Mouse (Mus musculus): ENCODE data around the gene Smpdl3a.

Gene Smpdl3a

DNA sequence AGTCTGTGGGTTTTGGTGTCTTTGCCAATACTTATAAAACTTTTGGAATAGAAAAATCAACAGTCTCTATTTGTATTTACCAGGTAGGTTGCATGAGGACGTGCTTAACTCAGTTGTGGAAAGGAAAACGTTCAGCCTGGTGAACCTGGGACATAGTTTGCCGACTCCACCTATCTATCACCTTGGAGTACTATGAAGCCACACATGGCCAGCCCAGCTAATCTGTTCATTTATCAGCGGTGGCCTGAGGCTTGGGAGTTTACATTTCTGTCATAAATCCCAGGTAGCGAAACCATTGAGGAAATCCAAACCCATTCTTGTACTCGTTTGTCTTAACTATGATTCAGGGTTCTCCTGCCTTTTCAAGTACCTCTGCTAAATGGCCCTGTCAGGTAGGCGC is at the start of gene Smpdl3a:
Smpdl3a (plus strand) TSS at position 318 of the 400 bp plus-strand sequence.
- in situ Hi-C loops (cut with MboI, MseI), result loop anchor here in 1 of 2 experiments (10.0 kb wide), 1 partner anchor 49 kb away; no protein-coding TSS in a partner anchor

DNA sequence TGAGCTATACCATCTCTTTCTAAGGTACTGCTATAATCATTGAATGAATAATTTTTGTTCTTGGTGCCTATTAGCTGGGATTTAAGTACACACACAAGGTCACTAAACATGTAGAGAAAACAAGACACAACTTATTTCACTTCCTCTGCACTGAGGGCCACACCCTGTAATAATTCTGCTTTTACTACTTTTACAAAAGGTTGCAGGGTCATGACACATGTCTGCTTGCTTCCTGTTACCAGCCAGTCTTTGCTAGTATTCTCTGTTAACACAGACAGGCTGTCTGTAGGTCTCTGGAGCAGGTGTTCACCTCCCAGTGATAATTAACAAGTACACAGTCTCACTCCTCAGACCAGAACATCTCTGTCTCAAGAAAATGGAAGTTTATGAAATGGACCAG is 48.7 kb upstream of the Smpdl3a start:
- in situ Hi-C loops (cut with MboI, MseI), result loop anchor here (5.0 to 10.0 kb wide), 3 partner anchors 37 to 477 kb away; partner anchors contain the start of genes AW822073 (in 1 of the 2), Fabp7 (in 1 of the 2) and Smpdl3a (in 1 of the 2)

DNA sequence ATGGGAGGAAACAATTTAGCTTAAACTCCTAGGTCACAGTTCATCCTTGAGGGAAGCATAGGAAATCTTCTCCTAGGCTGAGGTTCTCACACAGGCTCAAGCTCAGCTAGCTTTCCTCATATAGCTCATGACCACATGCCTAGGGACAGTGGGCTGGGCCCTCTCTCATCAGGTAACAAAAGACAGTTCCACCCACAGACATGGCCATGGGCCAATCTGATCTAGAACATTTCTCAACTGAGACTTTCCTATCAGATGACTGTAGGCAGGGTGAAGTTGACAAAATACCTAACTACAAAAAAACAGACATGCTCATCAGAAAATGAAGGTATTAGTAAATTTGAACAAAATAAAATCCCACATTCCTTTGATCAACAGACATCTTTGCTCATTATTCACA is 47.0 kb upstream of the Smpdl3a start:
- in situ Hi-C loops (cut with MboI, MseI), result loop anchor here (5.0 to 10.0 kb wide), 3 partner anchors 35 to 475 kb away; partner anchors contain the start of genes AW822073 (in 1 of the 2), Fabp7 (in 1 of the 2) and Smpdl3a (in 1 of the 2)

DNA sequence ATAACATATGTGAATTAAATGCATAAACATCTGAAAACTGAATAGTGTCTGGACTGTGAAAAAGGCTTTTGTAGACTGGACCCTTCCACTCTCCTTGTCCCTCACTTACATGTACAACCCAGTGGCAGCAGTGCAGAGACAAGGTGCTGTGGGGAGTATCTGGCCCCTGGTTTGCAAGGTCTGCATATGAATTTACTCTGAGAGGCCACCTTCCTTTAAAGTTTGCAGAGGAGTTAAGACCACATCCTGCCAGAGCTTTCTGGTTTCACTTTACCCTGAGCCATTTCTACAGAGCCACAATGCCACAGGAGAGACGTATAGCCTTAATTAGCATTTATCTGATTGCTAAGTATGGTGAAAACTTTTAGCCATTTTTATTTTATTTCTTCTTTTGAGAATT is 40.8 kb upstream of the Smpdl3a start:
- in situ Hi-C loops (cut with MboI, MseI), result loop anchor here in 1 of 2 experiments (5.0 kb wide), 1 partner anchor 89 kb away; no protein-coding TSS in a partner anchor

DNA sequence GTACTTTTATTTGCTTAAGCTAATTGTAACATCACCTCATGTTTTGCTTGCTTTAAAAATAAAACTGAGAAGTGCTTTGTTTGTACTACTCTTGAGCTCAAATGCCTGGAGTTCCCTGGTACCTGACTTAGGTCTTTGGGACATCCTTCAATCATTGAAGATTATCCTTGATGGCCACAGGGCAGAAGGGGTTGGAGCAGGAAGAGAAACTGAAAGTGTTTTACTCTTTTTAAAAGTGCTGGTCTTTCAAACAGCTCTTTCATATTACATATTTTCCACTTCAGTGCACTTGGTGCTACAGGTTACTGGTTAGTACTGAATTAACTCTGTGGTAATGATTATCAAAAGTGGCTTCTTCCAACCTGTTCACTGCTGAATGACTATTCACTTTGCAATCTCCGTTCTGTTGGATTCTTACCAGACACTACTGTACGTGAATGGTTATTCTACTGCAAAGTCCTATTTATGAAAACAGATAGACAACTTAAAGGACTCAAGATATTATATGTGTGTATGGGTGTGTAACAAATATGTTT is 38.9 kb upstream of the Smpdl3a start:
- in situ Hi-C loops (cut with MboI, MseI), result no loop called here

DNA sequence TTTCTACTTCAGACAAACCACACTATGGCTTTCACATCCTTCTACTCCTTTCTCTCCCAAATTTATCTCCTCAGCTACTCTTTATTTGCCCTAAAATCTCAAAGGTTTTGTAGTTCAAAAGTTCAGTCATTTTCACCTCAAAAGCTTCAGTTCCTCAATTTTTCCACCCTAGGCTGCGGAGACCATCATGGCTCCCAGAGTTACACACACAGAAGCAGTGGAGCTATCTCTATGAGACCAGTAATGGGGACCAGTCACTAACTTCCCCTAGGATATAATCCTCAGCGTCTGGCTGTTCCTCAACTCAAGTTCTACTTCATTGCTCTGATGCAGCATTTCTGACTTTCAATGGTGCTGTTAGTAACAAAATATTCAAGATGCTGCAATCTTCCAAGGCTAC is 35.1 kb upstream of the Smpdl3a start:
- in situ Hi-C loops (cut with MboI, MseI), result no loop called here

DNA sequence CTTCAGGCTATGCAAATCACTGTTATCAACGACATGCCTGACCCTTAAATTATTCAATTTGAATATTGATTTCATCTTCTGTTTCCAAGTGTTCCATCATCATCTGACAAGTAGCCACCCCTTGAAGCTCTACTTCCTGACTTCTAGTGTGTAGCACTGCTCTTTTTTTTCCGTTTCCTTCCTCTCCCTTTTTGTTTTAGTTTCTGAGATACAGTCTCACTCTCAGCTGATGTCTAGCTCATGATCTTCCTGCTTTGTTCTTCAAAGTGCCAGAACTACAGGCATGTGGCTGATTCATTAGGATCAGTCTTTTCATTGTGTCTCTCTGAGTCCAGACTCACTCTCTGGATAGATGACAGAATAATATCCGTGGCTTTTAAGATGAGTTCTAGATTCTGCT is 33.4 kb upstream of the Smpdl3a start:
- in situ Hi-C loops (cut with MboI, MseI), result no loop called here

DNA sequence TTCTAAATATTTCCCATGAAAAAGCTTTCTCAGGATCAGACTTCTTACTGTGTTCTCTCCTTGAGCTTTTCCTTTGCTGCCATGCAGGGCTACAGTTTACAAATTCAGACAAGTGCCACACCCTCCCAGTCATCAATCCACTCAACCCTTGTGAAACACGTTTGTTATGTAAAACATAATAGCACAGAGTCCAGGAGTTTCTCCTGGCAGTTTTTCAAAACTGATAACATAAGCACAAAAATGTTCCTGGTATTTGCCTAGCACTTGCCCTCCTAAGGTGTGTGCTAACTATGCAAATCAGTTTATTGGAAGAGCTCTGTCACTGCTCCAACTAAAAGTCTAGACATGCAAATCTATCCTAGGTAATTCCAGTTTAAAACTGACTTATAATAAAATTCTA is 31.1 kb upstream of the Smpdl3a start:
- in situ Hi-C loops (cut with MboI, MseI), result no loop called here

DNA sequence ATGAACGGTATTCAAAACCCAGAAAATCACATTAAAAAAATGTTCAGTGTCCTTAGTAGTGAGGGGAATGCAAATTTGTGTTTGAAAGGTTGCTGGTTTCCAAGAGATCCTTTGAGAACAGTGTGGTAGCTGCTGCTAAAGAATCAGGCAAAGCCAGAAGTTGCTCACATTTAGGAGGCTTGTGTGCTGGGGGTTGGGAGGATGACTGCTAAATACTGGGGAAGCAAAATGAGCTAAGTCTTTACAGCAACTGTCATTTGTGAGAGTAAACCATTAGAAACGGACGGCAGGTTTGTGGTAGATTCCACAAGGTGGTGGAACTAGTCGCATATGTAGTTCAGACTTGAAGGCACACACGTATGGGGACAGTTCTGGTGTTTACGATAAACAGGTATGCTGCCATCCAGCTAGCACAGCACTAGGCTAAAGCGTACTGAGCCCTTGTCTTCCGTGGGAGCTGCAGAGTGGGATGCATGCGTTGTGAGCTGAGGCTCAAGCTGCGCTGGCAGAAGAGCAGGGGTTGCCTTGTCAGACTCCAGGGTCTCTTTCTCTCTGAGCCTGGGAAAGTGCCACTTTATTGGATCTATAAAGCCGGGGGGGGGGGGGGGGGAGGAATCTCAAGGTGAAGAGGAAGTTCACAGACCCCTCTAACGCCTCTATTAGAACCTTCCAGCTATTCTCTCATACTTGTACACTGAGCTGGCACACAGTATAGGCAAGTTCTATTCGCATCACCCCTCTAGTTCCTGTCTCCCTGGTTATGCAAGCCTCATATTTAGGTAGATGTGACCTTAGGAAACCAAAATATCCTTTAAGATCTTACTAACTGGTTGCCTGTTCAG is 10.6 kb upstream of the Smpdl3a start:
- in situ Hi-C loops (cut with MboI, MseI), result loop anchor here in 1 of 2 experiments (5.0 kb wide), 1 partner anchor 36 kb away; no protein-coding TSS in a partner anchor

DNA sequence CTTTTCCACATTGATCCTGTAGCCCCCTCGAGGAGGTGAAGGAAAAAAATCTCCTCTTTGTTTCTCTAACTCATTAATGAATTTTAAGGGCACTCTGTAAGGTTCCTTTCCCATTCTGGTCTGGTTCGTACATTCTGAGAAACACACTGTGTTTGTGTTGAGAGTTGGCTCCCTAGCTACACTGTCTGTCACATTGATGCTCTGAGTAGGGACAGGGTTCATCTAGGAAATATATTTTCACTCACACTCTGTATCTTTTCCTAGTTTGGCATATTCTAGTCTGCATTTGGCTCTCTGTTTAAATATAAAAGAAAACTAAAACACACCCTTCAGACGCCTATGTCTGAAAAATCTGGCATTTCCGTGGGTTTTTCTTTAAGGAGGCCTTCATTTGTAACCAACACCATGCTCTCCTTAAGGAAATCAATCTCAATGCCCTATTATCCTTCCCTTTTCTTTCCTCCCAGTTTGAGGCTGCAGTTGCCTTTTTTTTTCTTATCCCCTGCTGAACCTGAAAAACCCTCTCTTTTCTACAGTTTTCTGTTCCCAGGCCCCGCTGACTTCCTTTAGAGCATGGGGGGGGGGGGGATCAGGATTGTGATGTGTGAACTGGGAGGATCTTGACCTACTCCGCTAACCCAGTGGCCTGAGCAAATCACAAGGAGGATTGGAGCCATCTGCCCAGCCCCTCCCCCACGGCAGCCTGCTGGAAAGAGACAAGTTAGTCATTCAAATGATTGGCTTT is 9.8 kb upstream of the Smpdl3a start:
- in situ Hi-C loops (cut with MboI, MseI), result loop anchor here in 1 of 2 experiments (5.0 kb wide), 1 partner anchor 37 kb away; no protein-coding TSS in a partner anchor

DNA sequence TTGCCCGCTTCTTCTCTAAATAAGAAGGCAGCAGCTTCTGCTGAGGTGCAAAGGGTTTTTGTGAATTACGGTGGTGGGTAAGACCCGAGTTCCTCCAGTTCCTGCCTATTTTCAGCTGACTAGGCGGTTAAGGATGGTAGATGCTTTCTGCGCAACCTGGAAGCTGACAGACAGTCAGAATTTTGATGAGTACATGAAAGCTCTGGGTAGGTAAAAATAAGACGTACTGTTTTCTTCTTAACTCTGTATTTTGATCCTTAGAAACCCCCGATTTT is 9.3 kb upstream of the Smpdl3a start, which contains the start of gene Fabp7:
Fabp7 (plus strand) TSS at position 6 of the 275 bp plus-strand sequence.
- in situ Hi-C loops (cut with MboI, MseI), result loop anchor here in 1 of 2 experiments (5.0 kb wide), 1 partner anchor 38 kb away; no protein-coding TSS in a partner anchor

DNA sequence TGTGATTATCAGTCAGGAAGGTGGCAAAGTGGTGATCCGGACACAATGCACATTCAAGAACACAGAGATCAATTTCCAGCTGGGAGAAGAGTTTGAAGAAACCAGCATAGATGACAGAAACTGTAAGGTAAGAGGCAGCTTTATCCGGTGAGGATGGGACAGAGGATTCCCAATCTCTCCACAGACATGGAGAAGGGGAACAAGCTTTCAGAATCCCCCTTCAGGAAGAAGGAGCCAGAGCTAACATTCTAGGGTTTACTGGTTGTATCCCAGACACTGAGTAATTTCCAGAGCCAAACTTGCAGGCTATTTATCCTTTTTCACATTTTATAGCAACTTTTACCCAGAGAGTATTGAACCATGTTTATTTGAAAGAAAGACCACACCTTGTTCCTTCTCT is 8.6 kb upstream of the Smpdl3a start:
- in situ Hi-C loops (cut with MboI, MseI), result no loop called here

DNA sequence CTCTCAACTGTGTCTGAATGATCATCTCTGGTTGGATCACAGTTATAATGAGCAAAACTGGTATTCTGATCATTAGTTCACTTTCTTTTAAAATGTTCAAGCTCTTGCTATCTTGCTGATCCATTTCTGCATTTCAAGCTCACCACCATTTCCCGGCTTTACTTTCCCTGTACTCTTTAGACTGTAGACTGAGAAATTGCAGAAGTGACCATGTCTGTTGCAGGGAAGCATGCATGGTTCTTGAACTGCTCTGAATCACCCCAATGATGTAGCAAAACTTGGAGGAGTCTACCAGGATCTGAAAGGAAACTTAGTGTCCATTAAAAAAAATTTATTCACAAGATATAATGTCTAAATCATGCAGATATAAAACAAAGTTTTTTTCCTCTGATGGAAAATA is 1.2 kb upstream of the Smpdl3a start:
- in situ Hi-C loops (cut with MboI, MseI), result loop anchor here in 1 of 2 experiments (10.0 kb wide), 1 partner anchor 48 kb away; no protein-coding TSS in a partner anchor

DNA sequence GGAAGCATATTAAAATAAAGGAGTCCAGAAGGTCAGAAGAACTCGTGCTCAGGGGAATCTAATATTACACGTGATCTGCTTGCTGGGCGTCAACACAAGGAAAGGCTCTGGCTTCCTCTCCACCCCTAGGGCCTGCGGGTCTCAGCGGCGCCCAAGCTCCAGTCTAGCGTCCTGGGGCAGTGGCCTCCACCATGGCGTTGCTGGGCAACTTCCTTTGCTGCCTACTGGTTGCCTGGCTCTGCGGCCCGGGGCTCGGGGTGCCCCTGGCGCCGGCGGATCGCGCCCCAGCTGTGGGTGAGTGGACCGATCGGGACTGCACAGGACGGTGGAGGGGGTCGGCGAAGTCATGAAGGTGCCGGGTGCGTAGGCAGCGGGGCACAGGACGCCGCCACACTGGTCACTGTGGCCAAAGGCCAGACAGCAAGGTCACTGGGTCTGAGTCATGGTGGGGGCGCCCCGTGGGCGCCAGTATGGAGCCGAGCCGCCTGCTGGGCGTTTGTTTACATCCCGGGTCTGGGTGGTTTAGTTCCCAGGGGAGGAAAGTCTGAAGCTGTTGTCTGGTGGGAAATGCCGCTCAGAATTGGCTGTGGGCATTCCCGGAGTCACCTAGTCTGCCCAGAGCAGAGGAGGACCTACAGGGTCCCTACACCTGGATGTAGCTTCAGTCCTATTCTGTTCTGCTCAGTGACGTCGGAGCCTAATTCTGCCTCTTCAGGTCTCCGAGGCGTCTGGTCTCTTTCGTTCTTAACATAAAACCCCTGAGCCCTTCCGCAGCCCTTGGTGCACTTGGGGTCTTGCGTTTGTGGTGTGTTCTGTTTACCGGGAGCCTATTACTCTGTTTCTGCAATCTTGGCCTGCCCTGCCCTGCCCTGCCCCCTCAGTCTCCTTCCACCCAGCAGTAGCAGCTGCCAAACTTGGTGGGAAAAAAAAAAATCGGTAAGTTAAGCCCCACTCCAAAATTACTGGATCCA is 641 bp downstream of the Smpdl3a start:
- in situ Hi-C loops (cut with MboI, MseI), result loop anchor here in 1 of 2 experiments (5.0 to 10.0 kb wide), 2 partner anchors 43 to 50 kb away; no protein-coding TSS in a partner anchor

DNA sequence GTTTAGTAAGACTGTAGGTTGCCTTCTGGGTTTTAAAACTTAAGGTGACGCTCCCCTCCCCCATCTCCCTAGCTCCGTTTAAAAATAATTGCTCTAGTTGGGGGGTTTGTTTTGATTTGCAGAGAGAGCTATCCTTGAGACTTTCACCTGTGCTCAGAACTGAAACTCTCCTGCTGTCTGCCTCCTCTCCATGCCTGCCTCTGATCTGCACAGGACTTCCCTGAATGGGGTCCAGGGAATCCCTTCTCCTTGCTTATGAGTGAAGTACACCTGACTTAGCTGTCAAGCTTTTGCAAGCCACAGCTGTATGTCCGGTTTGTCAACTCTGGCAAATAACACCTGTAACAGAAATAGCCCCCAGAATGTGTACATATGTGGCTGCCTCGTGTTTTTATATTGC is 1.4 kb downstream of the Smpdl3a start:
- in situ Hi-C loops (cut with MboI, MseI), result loop anchor here in 1 of 2 experiments (5.0 to 10.0 kb wide), 2 partner anchors 42 to 51 kb away; no protein-coding TSS in a partner anchor

DNA sequence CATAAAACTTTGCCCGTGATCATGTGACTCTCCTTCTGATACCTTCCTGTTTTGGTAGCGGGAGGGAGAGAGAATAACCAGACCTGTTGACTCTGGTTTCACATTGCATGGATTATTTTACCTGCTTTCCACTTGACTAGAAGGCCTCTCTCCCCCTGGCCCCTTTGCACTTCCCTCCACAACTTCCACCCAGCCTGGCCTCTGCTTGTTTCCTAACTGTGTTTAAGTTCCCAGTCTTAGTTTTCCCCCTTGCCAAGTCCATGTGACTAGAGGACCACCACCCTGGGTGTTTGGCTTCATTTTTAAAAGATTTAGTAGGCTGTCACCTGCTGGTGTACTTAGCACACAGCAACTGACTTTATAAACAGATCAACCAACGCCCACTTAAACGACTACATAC is 1.9 kb downstream of the Smpdl3a start:
- in situ Hi-C loops (cut with MboI, MseI), result loop anchor here in 1 of 2 experiments (5.0 to 10.0 kb wide), 2 partner anchors 41 to 51 kb away; no protein-coding TSS in a partner anchor

DNA sequence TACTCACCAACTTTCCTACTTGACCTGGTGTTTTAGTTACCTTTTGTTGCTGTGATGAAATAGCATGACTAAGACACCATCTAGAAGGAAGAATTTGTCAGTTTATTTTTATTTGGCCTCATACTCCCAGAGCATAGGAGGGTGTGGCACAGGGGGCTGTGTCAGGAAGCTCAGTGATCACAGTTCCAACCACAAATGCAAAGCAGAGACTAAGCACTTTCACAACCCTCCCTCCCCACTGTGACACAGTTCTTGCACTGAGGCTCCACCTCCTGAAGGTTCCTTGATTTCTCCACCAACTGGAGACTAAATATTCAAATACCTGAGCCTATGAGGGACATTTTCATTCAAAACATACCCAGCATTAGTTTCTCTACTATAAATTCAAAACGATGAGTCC is 5.4 kb downstream of the Smpdl3a start:
- in situ Hi-C loops (cut with MboI, MseI), result loop anchor here in 1 of 2 experiments (5.0 to 10.0 kb wide), 2 partner anchors 38 to 55 kb away; no protein-coding TSS in a partner anchor

DNA sequence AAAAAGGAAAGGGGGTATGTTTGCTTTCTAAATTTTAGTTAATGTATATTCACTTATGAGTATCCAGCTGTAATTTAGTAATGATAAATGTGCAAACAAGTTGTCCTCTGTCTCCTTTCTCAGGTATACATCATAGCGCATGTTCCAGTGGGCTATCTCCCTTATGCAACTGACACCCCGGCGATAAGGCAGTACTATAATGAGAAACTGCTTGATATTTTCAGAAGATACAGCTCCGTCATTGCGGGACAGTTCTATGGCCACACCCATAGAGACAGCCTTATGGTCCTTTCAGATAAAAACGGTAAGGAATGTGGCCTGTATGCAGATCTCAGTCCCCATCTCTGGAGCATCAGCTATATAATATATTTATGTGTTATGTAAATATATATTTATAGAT is 13.6 kb downstream of the Smpdl3a start:
- in situ Hi-C loops (cut with MboI, MseI), result no loop called here

DNA sequence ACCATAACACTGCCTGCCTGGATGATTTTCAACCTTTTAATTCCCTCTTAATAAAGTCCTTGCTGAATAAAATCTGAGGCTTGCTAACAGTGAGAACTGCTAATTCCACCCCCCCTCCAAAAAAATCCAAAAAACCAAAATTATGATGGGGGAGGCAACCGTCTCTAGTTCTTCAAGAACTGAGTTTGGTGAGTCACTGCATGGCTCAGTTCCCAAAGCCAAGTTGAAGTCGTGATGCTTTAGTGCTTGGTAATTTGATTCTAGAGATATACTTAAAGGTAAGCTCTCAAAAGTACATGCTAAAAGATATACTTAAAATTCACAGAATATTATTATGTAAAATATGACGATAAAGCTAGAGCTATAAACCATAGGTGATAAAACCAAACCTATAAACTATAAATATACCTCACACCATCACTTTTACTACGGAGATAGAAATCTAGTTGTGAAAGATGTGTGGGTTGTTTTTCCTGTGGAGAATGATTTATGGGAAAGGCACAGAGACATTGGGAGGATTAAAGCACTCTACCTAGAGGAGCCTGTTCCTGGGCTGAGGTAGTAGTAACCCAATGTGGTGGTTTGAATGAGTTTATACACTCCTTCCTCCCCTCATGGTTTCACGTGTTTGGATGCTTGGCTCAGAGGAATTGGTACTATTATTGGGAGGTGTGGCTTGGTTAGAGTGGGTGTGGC is 18.2 kb downstream of the Smpdl3a start:
- in situ Hi-C loops (cut with MboI, MseI), result no loop called here

DNA sequence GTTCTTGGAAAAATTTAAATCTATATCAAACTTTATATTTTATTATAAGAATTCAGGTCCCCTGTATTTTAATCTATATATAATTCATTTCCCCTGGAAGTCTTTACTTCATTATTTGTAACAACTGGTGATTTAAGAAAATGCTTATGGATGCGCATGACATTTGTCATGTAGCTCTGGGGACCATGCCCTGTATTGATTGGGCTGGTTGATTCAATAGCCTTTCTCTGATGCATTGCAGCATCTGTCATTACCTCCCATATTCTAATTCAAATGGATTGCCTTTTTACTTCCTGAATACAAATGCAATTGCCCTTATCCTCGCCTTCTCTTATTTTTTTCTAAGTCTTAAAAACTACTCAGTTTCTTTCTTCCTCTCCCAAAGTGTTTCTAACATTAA is 20.2 kb downstream of the Smpdl3a start:
- in situ Hi-C loops (cut with MboI, MseI), result no loop called here
